Mouse (Mus musculus) thymus, adult 2 months (tissue): ENCODE measurements around the gene Hecw2.

Source experiments
- CTCF ChIP-seq: fragments of 200-500 bp; IDR thresholded peaks from 2 replicates; pipeline ENCODE4 v1.5.1; 2012; ENCODE audit warnings: mild to moderate bottlenecking, control low read depth, low read length, moderate library complexity, borderline replicate concordance; ENCODE audit not compliant: control insufficient read depth, poor library complexity, insufficient read depth; ENCODE audit errors: extremely low read depth
- POLR2A ChIP-seq: fragments of 200-500 bp; IDR thresholded peaks from 2 replicates; pipeline ENCODE4 v1.6.1; 2012; ENCODE audit warnings: mild to moderate bottlenecking, low read length, control low read depth, moderate library complexity; ENCODE audit not compliant: control insufficient read depth, poor library complexity, insufficient read depth; ENCODE audit errors: extremely low read depth

GRCm38 (mm10) chr1:54065434-54065833 is 129.5 kb downstream of the Hecw2 start:
- TF ChIP-seq CTCF, result no peak
- TF ChIP-seq POLR2A, result no peak
